Mouse (Mus musculus) heart, embryonic 13.5 days (tissue): Measurements from ENCODE around the gene Sost. TPM values are rescaled to one million over a fixed set of nuclear protein-coding genes. Genes with fewer than 3 reads are reported as not detected.
"Not testable (repeated sequence)": the region's sequence is repeated elsewhere in the genome, so short reads cannot be mapped to it uniquely, and the experiment has no call there.

Experiments used
- ATAC-seq: fragments of 200-750 bp; cut with Nextera tagmentation; 2 replicates; pipeline ENCODE4 v1.8.0; 2017; ENCODE audit warnings: moderate TSS enrichment; ENCODE audit not compliant: insufficient number of reproducible peaks, low FRiP score, low TSS enrichment; ENCODE audit errors: extremely low read depth
- H3K27ac ChIP-seq: fragments of 300-500 bp; sonication (generic); replicated peaks from 2 replicates; pipeline ENCODE4 v1.5.1; 2015; ENCODE audit warnings: moderate library complexity, mild to moderate bottlenecking, inconsistent platforms
- H3K27me3 ChIP-seq: fragments of 300-500 bp; sonication (generic); replicated peaks from 2 replicates; pipeline ENCODE4 v1.6.1; 2015; ENCODE audit warnings: mild to moderate bottlenecking, inconsistent platforms
- H3K36me3 ChIP-seq: fragments of 300-500 bp; sonication (generic); 2 replicates; pipeline ENCODE4 v1.6.1; 2015; ENCODE audit warnings: mild to moderate bottlenecking, inconsistent platforms
- H3K4me1 ChIP-seq: fragments of 300-500 bp; sonication (generic); 2 replicates; pipeline ENCODE4 v1.6.1; 2015; ENCODE audit warnings: inconsistent platforms
- H3K4me2 ChIP-seq: fragments of 300-500 bp; sonication (generic); 2 replicates; pipeline ENCODE4 v1.6.1; 2015; ENCODE audit warnings: inconsistent platforms, mild to moderate bottlenecking, moderate library complexity
- H3K4me3 ChIP-seq: fragments of 300-500 bp; sonication (generic); 2 replicates; pipeline ENCODE4 v1.5.1; 2015; ENCODE audit warnings: moderate library complexity, mild to moderate bottlenecking, inconsistent platforms
- H3K9ac ChIP-seq: fragments of 300-500 bp; sonication (generic); 2 replicates; pipeline ENCODE4 v1.6.1; 2015; ENCODE audit warnings: inconsistent platforms, mild to moderate bottlenecking, moderate library complexity
- H3K9me3 ChIP-seq: fragments of 300-500 bp; sonication (generic); 2 replicates; pipeline ENCODE4 v1.6.1; 2016; ENCODE audit warnings: inconsistent platforms
- WGBS: fragments of 180-500 bp; shearing (Covaris S2); methylation state at CpG from one replicate; pipeline ENCODE4 v1.1.7; 2015; ENCODE audit warnings: mixed read lengths; 5-methylcytosine and 5-hydroxymethylcytosine counted together
- polyA plus RNA-seq: library from polyadenylated mRNA; unstranded; fragments of >200 nt; fragmentation: Nextera tagmentation; extraction: Ambion mirVana; gene quantifications from 2 replicates; pipeline ENCODE4 v1.2.1, GENCODE M21; 2015

The Sost gene
- polyA plus RNA-seq, 1 experiment from 2014 or later = 1.8 TPM

DNA sequence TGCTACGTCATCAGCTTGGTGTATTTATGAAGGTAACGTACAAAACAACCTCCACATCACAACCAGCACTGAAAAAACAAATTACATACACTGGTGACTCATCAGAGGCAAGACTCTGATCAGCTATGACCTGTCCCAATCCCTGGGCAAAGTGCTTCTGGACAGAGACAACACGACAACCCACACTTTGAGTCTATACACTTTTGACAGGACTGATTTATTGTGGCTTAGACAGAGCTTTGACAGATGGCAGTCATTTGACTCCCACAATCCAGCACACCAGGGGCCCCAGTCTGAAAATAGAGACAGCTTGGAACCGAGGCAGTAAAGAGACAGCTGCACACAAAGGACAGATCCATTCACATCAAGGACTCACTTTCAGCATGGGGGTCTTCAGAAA lies 32.7 kb upstream of the Sost start:
- H3K4me1 ChIP-seq = peaks cover 14% of the 10 kb centered on the region
- no peak for ATAC-seq
- 49% methylated on average over 4 of the region's 4 CpGs for WGBS
- no peak overlapping the region for H3K4me2 ChIP-seq
- H3K27me3 ChIP-seq = no peaks in the 10 kb centered on the region
- no peak overlapping the region; the same call in 1 of the 2 replicates for H3K27ac ChIP-seq
- no peak overlapping the region for H3K9ac ChIP-seq
- H3K4me3 ChIP-seq = no peak overlapping the region
- H3K36me3 ChIP-seq = 0 out of 2 replicates have a peak, but pooled peaks cover 3% of the 10 kb centered on the region
- no peaks in the 10 kb centered on the region for H3K9me3 ChIP-seq

- no peaks in the 10 kb centered on the region for H3K9me3 ChIP-seq
- no peak overlapping the region for H3K4me3 ChIP-seq
- peaks cover 22% of the 10 kb centered on the region for H3K4me1 ChIP-seq
- no peaks in the 10 kb centered on the region for H3K36me3 ChIP-seq
- no peak overlapping the region for H3K9ac ChIP-seq
- WGBS = 47% methylated on average over 5 of the region's 5 CpGs
- no peak overlapping the region for H3K4me2 ChIP-seq
- no peaks in the 10 kb centered on the region for H3K27me3 ChIP-seq
- H3K27ac ChIP-seq = 0 out of 2 replicates have a peak overlapping the region, but pooled peaks have one; percentile 8
- no peak for ATAC-seq
Observed at GRCm38 (mm10) chr11:101998258-101998657, 31.4 kb upstream of the Sost start.

GRCm38 (mm10) chr11:101995938-101996337 lies 29.1 kb upstream of the Sost start:
- 82% methylated on average over 7 of the region's 7 CpGs for WGBS
- Histone ChIP-seq H3K9me3 (no peaks in the 10 kb centered on the region), H3K27me3 (no peaks in the 10 kb centered on the region), H3K4me3 (no peak overlapping the region), H3K9ac (no peak overlapping the region), H3K36me3 (no peaks in the 10 kb centered on the region), H3K4me1 (peaks cover 22% of the 10 kb centered on the region), H3K4me2 (no peak overlapping the region), H3K27ac (no peak overlapping the region)
- ATAC-seq = no peak

GRCm38 (mm10) chr11:101994100-101994499 lies 27.3 kb upstream of the Sost start:
- H3K4me2 ChIP-seq = no peak overlapping the region
- H3K27ac ChIP-seq = 0 out of 2 replicates have a peak overlapping the region, but pooled peaks have one; percentile 9
- no peak overlapping the region for H3K9ac ChIP-seq
- WGBS = 39% methylated on average over 8 of the region's 8 CpGs
- H3K4me3 ChIP-seq = no peak overlapping the region
- H3K4me1 ChIP-seq = peaks cover 18% of the 10 kb centered on the region
- ATAC-seq = no peak
- H3K27me3 ChIP-seq = no peaks in the 10 kb centered on the region
- no peaks in the 10 kb centered on the region for H3K36me3 ChIP-seq
- H3K9me3 ChIP-seq = no peaks in the 10 kb centered on the region

- H3K4me2 ChIP-seq = no peak overlapping the region
- H3K27ac ChIP-seq = no peak overlapping the region
- no peaks in the 10 kb centered on the region for H3K9me3 ChIP-seq
- H3K27me3 ChIP-seq = peaks cover 11% of the 10 kb centered on the region; the same call in 1 of the 2 replicates
- H3K9ac ChIP-seq = no peak overlapping the region
- 84% methylated on average over 7 of the region's 7 CpGs for WGBS
- H3K4me1 ChIP-seq = peaks cover 12% of the 10 kb centered on the region
- ATAC-seq = no peak
- no peaks in the 10 kb centered on the region for H3K36me3 ChIP-seq
- no peak overlapping the region for H3K4me3 ChIP-seq
Observed at GRCm38 (mm10) chr11:101992411-101992810, 25.6 kb upstream of the Sost start.

- Histone ChIP-seq H3K27ac (no peak overlapping the region), H3K4me3 (no peak overlapping the region), H3K27me3 (peaks cover 11% of the 10 kb centered on the region; the same call in 1 of the 2 replicates), H3K4me2 (no peak overlapping the region), H3K4me1 (peaks cover 12% of the 10 kb centered on the region), H3K36me3 (no peaks in the 10 kb centered on the region), H3K9ac (no peak overlapping the region), H3K9me3 (no peaks in the 10 kb centered on the region)
- ATAC-seq = no peak
- 64% methylated on average over 3 of the region's 3 CpGs for WGBS
Observed at GRCm38 (mm10) chr11:101991813-101992212, 25.0 kb upstream of the Sost start.

- Histone ChIP-seq H3K9ac (no peak overlapping the region), H3K4me3 (no peak overlapping the region), H3K27me3 (peaks cover 14% of the 10 kb centered on the region; the same call in 1 of the 2 replicates), H3K36me3 (no peaks in the 10 kb centered on the region), H3K9me3 (no peaks in the 10 kb centered on the region), H3K4me2 (no peak overlapping the region), H3K27ac (no peak overlapping the region), H3K4me1 (peaks cover 15% of the 10 kb centered on the region)
- 81% methylated on average over 3 of the region's 3 CpGs for WGBS
- ATAC-seq = no peak
Observed at GRCm38 (mm10) chr11:101990244-101990643, 23.4 kb upstream of the Sost start.

- H3K4me1 ChIP-seq = peaks cover 27% of the 10 kb centered on the region
- H3K9ac ChIP-seq = peak within 1 kb of the TSS; percentile 58; the same call in 1 of the 2 replicates
- no peaks in the 10 kb centered on the region; the same call in 1 of the 2 replicates for H3K36me3 ChIP-seq
- H3K27me3 ChIP-seq = peaks cover 14% of the 10 kb centered on the region; the same call in 1 of the 2 replicates
- H3K4me2 ChIP-seq = peak within 1 kb of the TSS; percentile 42
- ATAC-seq = no peak
- H3K27ac ChIP-seq = no peak within 1 kb of the TSS
- H3K4me3 ChIP-seq = no peak within 1 kb of the TSS
- H3K9me3 ChIP-seq = no peaks in the 10 kb centered on the region
- 71% methylated on average over 3 of the region's 3 CpGs for WGBS
Observed at GRCm38 (mm10) chr11:101986913-101987312, 20.1 kb upstream of the Sost start, which contains the start of gene Dusp3. Gene Dusp3 (minus strand): TSS chr11:101987013.

DNA sequence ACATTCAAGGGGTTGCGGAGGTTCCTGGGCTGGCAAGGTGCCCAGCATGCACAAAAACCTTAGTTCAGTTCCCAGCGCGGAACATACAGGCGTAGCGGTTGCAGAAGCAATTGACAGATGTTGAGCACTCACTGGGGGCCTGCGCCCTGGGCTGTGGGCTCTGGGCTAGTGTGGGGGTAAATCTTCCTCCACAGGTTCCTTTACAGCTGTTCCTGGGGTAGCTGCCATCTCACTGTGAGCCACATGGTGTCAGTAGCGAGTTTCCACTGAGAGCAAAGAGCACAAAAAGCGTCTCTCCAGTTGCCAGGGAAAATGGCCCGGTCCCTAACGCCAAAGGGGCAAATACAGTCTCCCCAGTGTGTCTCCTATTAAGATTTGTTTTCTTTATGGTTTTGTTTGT lies 19.2 kb upstream of the Sost start:
- H3K27ac ChIP-seq = no peak overlapping the region
- H3K4me3 ChIP-seq = no peak overlapping the region
- no peak for ATAC-seq
- WGBS = 8% methylated on average over 10 of the region's 10 CpGs
- peaks cover 9% of the 10 kb centered on the region for H3K36me3 ChIP-seq
- H3K27me3 ChIP-seq = peaks cover 14% of the 10 kb centered on the region; the same call in 1 of the 2 replicates
- H3K4me1 ChIP-seq = peaks cover 34% of the 10 kb centered on the region
- H3K9ac ChIP-seq = peak overlapping the region; percentile 58; the same call in 1 of the 2 replicates
- H3K4me2 ChIP-seq = peak overlapping the region; percentile 42
- no peaks in the 10 kb centered on the region for H3K9me3 ChIP-seq

- Histone ChIP-seq H3K36me3 (peaks cover 14% of the 10 kb centered on the region), H3K4me1 (peaks cover 34% of the 10 kb centered on the region), H3K27me3 (peaks cover 14% of the 10 kb centered on the region; the same call in 1 of the 2 replicates), H3K4me3 (peak overlapping the region; percentile 81; the same call in 1 of the 2 replicates)
- not testable (repeated sequence) for H3K9ac ChIP-seq, H3K9me3 ChIP-seq, H3K4me2 ChIP-seq, ATAC-seq, H3K27ac ChIP-seq
- WGBS = 68% methylated on average over 6 of the region's 6 CpGs
Observed at GRCm38 (mm10) chr11:101985450-101985849, 18.6 kb upstream of the Sost start.

DNA sequence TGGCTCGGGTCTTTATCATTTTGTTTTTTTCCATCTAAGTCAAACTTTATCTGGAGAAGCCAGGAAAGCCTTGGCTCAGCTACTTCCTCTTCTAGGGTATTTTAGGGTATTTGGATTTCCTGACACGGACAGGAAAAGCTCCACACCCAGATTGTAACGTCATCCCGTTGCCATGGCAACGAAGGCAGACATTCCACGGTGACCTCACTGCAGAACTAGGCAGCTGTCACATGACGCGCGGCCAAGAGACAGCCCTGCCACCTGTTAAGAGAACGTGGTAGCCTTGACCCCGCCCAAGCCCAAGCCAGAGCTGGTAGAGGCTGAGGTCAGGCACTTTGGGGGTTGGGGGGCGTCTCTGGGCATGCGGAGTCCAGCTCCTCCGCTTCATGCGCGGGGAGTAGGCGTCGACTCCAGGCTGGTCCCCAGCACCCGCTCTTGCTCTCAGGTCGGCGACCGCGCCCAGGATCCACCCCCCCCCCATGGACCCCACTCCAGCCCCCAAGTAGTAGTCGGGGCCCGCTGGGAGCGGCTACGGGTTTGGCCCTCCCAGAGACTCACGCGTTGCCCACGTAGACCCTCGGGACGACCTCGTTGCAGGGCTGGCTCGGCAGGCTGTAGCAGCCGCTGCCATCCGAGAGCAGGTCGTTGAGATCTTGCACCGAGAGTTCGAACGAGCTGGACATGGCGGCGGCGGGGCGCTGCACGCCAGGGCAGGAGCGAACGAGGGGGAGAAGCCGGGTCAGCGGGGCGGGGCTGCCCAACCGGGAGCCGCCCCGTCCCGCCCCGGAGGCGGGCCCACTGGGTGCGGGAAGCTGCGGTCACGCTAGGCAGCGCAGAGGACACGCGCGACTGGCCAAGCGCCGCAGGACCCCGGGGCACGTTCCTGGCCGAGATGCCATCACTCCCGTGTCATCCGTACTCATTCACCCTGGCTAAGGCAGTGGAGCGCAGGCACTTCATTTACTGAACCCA lies 17.5 kb upstream of the Sost start, which contains the start of gene Cfap97d1:
TSS of gene Cfap97d1 (plus strand) at position 226 of the 972 bp plus-strand sequence.
- H3K27me3 ChIP-seq = peaks cover 14% of the 10 kb centered on the region; the same call in 1 of the 2 replicates
- under 1% methylated on average over 71 of the region's 71 CpGs for WGBS

More for the DNA sequence above, 17.5 kb upstream of the Sost start, which contains the start of gene Cfap97d1:
- Histone ChIP-seq H3K36me3 (peaks cover 25% of the 10 kb centered on the region), H3K9me3 (no peaks in the 10 kb centered on the region), H3K4me1 (peaks cover 34% of the 10 kb centered on the region), H3K4me2 (peak within 1 kb of the TSS; percentile 98), H3K27ac (peak within 1 kb of the TSS; percentile 97), H3K9ac (peak within 1 kb of the TSS; percentile 94), H3K4me3 (peak within 1 kb of the TSS; percentile 81)
- peak; percentile 84 for ATAC-seq
